Mouse (Mus musculus): ENCODE results near the gene Ppt2.

DNA sequence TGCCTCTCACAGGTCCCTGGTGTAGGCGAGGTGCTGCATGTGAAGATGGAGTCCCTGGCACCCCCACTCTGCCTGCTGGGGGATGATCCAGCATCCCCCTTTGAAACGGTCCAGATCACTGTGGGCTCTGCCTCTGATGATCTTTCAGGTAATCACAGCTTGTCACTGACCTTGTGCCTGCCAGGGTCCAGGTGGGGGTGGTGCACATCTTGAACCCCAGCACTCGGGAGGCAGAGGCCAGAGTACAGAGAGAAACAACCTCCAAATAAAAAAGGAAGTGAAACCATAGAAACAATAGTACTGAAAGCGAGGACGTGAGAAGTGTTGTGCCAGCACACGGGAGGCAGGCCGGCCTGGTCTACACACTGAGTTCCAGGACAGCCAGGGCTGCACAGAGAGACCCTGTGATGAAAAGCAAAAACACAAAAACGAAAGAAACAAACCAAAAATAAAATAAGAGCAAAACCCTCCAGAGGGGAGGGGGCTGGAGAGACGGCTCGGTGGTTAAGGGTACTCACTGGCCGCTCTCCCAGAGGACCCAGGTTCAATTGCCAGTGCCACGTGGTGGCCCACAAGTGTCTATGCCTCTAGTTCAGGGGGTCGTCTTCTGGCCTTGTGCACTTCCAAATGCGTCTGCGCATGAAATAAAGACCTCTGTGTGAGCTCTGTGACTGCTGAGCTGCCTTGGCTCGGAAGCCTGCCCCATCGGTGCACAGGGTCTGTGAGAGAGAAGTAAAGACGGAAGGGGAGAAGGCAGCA lies 21.0 kb upstream of the Ppt2 start:
- no peak for TF ChIP-seq CTCF (IDR thresholded peaks at IDR 0.05; ENCODE audit: insufficient read depth, low read length)
- no peak for TF ChIP-seq POLR2A (IDR thresholded peaks at IDR 0.05; ENCODE audit: borderline replicate concordance, extremely low read depth, low read depth, low read length)
